Mouse (Mus musculus) CH12.LX (cell line): ENCODE measurements around the gene Lrrc75a. TPM values are rescaled to one million over a fixed set of nuclear protein-coding genes. Genes with fewer than 3 reads are reported as not detected.
A peak's percentile ranks its signal among the peaks of the same experiment; 100 is the strongest.

ENCODE experiments used
- DNase-seq: peaks from one replicate; pipeline ENCODE4 v3.0.0-alpha.2; 2013; ENCODE audit errors: extremely low read depth
- H3K27ac ChIP-seq: 2 replicates; pipeline ENCODE4 v1.5.1; 2012; ENCODE audit warnings: low read depth, mild to moderate bottlenecking, control low read depth, moderate library complexity; ENCODE audit not compliant: insufficient read depth
- H3K27me3 ChIP-seq: replicated peaks from 2 replicates; pipeline ENCODE3; 2012; ENCODE audit warnings: inconsistent platforms
- H3K36me3 ChIP-seq, 2 experiments: replicated peaks in 1 of 2; 2 replicates each; pipeline versions ENCODE3 to v1.6.1; 2012; ENCODE audit warnings: inconsistent platforms in 1 of 2, low read length in 1 of 2, mild to moderate bottlenecking in 1 of 2, mixed read lengths in 1 of 2, moderate library complexity in 1 of 2; ENCODE audit not compliant: control insufficient read depth in 1 of 2, insufficient read depth in 1 of 2
- H3K4me1 ChIP-seq, 2 experiments: 2 replicates each; pipeline ENCODE4 v1.6.1; 2012; ENCODE audit warnings: inconsistent platforms in 1 of 2, moderate library complexity in 1 of 2; ENCODE audit not compliant: insufficient read depth in 2 of 2, control insufficient read depth in 1 of 2
- H3K4me2 ChIP-seq: 2 replicates; pipeline ENCODE4 v1.6.1; 2012; ENCODE audit warnings: low read depth, mild to moderate bottlenecking, control low read depth; ENCODE audit not compliant: poor library complexity, insufficient read depth, severe bottlenecking
- H3K4me3 ChIP-seq, 3 experiments: fragments of 150-350 bp in 1 of 3; sonication (generic) in 1 of 3; replicated peaks in 1 of 3; 2 replicates each; pipeline versions ENCODE3 to v1.5.1; 2011 to 2012; ENCODE audit warnings: low read depth in 2 of 3, low read length in 2 of 3, mild to moderate bottlenecking in 2 of 3, moderate library complexity in 2 of 3, control low read depth in 1 of 3, improper control_type of control experiment in 1 of 3, inconsistent platforms in 1 of 3, mixed read lengths in 1 of 3; ENCODE audit not compliant: poor library complexity in 1 of 3
- H3K79me2 ChIP-seq: replicated peaks from 2 replicates; pipeline ENCODE4 v1.6.1; 2012; ENCODE audit warnings: mild to moderate bottlenecking, moderate library complexity; ENCODE audit not compliant: control insufficient read depth, poor library complexity, insufficient read depth, severe bottlenecking; ENCODE audit errors: extremely low read depth
- H3K9ac ChIP-seq: 2 replicates; pipeline ENCODE4 v1.6.1; 2012; ENCODE audit warnings: low read depth, mild to moderate bottlenecking, control low read depth, moderate library complexity; ENCODE audit not compliant: insufficient read depth
- H3K9me3 ChIP-seq: replicated peaks from 2 replicates; pipeline ENCODE3; 2012; ENCODE audit warnings: low read length, inconsistent platforms, mixed read lengths
- BHLHE40 ChIP-seq: IDR thresholded peaks from 2 replicates; pipeline ENCODE4 v1.6.1; 2011; ENCODE audit warnings: mild to moderate bottlenecking, low read depth, low read length, improper control_type of control experiment
- E2F4 ChIP-seq: IDR thresholded peaks from 2 replicates; pipeline ENCODE4 v1.6.1; 2011; ENCODE audit warnings: low read depth, low read length, improper control_type of control experiment; ENCODE audit not compliant: insufficient replicate concordance
- EP300 ChIP-seq: IDR thresholded peaks from 2 replicates; pipeline ENCODE4 v1.6.1; 2011; ENCODE audit warnings: low read length, improper control_type of control experiment
- GABPA ChIP-seq: IDR thresholded peaks from 2 replicates; pipeline ENCODE4 v1.6.1; 2012; ENCODE audit warnings: low read depth, low read length, improper control_type of control experiment, inconsistent platforms; ENCODE audit not compliant: insufficient replicate concordance
- HCFC1 ChIP-seq: IDR thresholded peaks from 2 replicates; pipeline ENCODE4 v1.6.1; 2012; ENCODE audit warnings: low read depth, mild to moderate bottlenecking, inconsistent platforms, low read length, improper control_type of control experiment
- IRF4 ChIP-seq: IDR thresholded peaks from 2 replicates; pipeline ENCODE4 v1.6.1; 2014; ENCODE audit warnings: low read depth, mild to moderate bottlenecking, inconsistent platforms, low read length, improper control_type of control experiment
- JUN ChIP-seq: IDR thresholded peaks from 2 replicates; pipeline ENCODE4 v1.6.1; 2011; ENCODE audit warnings: low read depth, mild to moderate bottlenecking, low read length, improper control_type of control experiment, moderate library complexity; ENCODE audit not compliant: insufficient read depth
- MAX ChIP-seq: IDR thresholded peaks from 2 replicates; pipeline ENCODE4 v1.6.1; 2011; ENCODE audit warnings: low read length, improper control_type of control experiment
- MEF2A ChIP-seq: IDR thresholded peaks from 2 replicates; pipeline ENCODE4 v1.6.1; 2014; ENCODE audit warnings: low read depth, mild to moderate bottlenecking, inconsistent platforms, low read length, improper control_type of control experiment, borderline replicate concordance
- MXI1 ChIP-seq: IDR thresholded peaks from 2 replicates; pipeline ENCODE4 v1.6.1; 2011; ENCODE audit warnings: mild to moderate bottlenecking, low read depth, low read length, improper control_type of control experiment
- NRF1 ChIP-seq: IDR thresholded peaks from 2 replicates; pipeline ENCODE4 v1.6.1; 2014; ENCODE audit warnings: low read depth, mild to moderate bottlenecking, inconsistent platforms, low read length, improper control_type of control experiment, moderate library complexity
- PAX5 ChIP-seq: IDR thresholded peaks from 2 replicates; pipeline ENCODE4 v1.6.1; 2012; ENCODE audit warnings: low read length, inconsistent platforms, mixed read lengths
- POLR2A ChIP-seq: IDR thresholded peaks from 2 replicates; pipeline ENCODE4 v1.6.1; 2011; ENCODE audit warnings: low read depth, mild to moderate bottlenecking, improper control_type of control experiment, low read length
- RAD21 ChIP-seq: IDR thresholded peaks from 2 replicates; pipeline ENCODE4 v1.6.1; 2011; ENCODE audit warnings: low read depth, mild to moderate bottlenecking, low read length, improper control_type of control experiment, moderate library complexity
- SMC3 ChIP-seq: IDR thresholded peaks from 2 replicates; pipeline ENCODE4 v1.6.1; 2011; ENCODE audit warnings: low read depth, low read length, improper control_type of control experiment
- TCF12 ChIP-seq: IDR thresholded peaks from 2 replicates; pipeline ENCODE4 v1.6.1; 2014; ENCODE audit warnings: low read depth, mild to moderate bottlenecking, inconsistent platforms, low read length, improper control_type of control experiment
- UBTF ChIP-seq: IDR thresholded peaks from 2 replicates; pipeline ENCODE4 v1.6.1; 2012; ENCODE audit warnings: low read depth, mild to moderate bottlenecking, inconsistent platforms, low read length, improper control_type of control experiment, moderate library complexity
- USF2 ChIP-seq: conservative IDR thresholded peaks from 2 replicates; pipeline ENCODE4 v1.6.1; 2011; ENCODE audit warnings: low read depth, low read length, improper control_type of control experiment
- ZC3H11A ChIP-seq: IDR thresholded peaks from 2 replicates; pipeline ENCODE4 v1.6.1; 2012; ENCODE audit warnings: low read depth, mild to moderate bottlenecking, inconsistent platforms, low read length, improper control_type of control experiment
- ZKSCAN1 ChIP-seq: IDR thresholded peaks from 2 replicates; pipeline ENCODE4 v1.6.1; 2012; ENCODE audit warnings: low read depth, inconsistent platforms, low read length, improper control_type of control experiment, borderline replicate concordance
- ZMIZ1 ChIP-seq: IDR thresholded peaks from 2 replicates; pipeline ENCODE4 v1.6.1; 2012; ENCODE audit warnings: low read depth, mild to moderate bottlenecking, inconsistent platforms, low read length, improper control_type of control experiment
- ZNF384 ChIP-seq: IDR thresholded peaks from 2 replicates; pipeline ENCODE4 v1.6.1; 2012; ENCODE audit warnings: low read depth, low read length, improper control_type of control experiment, inconsistent platforms
- dilution Hi-C: fragments of 300-500 bp; cut with MboI; formaldehyde crosslinking; loops from 2 replicates; pipeline ENCODE4 v1.14.3; 2020; ENCODE audit warnings: low sequenced_read_pairs; ENCODE audit not compliant: extremely low pct_unique_long_range_greater_than_20kb, extremely low pct_ligation_motif_present
- in situ Hi-C: fragments of 300-500 bp; cut with MboI; formaldehyde crosslinking; loops from 3 replicates; pipeline ENCODE4 v1.14.3; 2019; ENCODE audit warnings: low sequenced_read_pairs, low pct_ligation_motif_present, low pct_unique_long_range_greater_than_20kb, mixed read lengths
- polyA plus RNA-seq: library from polyadenylated mRNA; unstranded; fragments of >175 nt; gene quantifications from 2 replicates; pipeline ENCODE4 v1.2.1, GENCODE M21; 2012; ENCODE audit warnings: low read depth; ENCODE audit not compliant: insufficient read length
- total RNA-seq, 2 experiments: library from RNA; depleted of rRNA; stranded (reverse); fragments of 300-350 nt in 1 of 2; fragments of >200 nt in 1 of 2; gene quantifications; 2 replicates each; pipeline ENCODE4 v1.2.3; 2012 to 2014

Gene Lrrc75a
- total and polyA plus RNA-seq, 3 experiments, result 1.3 to 12.6 (median 1.8) TPM

DNA sequence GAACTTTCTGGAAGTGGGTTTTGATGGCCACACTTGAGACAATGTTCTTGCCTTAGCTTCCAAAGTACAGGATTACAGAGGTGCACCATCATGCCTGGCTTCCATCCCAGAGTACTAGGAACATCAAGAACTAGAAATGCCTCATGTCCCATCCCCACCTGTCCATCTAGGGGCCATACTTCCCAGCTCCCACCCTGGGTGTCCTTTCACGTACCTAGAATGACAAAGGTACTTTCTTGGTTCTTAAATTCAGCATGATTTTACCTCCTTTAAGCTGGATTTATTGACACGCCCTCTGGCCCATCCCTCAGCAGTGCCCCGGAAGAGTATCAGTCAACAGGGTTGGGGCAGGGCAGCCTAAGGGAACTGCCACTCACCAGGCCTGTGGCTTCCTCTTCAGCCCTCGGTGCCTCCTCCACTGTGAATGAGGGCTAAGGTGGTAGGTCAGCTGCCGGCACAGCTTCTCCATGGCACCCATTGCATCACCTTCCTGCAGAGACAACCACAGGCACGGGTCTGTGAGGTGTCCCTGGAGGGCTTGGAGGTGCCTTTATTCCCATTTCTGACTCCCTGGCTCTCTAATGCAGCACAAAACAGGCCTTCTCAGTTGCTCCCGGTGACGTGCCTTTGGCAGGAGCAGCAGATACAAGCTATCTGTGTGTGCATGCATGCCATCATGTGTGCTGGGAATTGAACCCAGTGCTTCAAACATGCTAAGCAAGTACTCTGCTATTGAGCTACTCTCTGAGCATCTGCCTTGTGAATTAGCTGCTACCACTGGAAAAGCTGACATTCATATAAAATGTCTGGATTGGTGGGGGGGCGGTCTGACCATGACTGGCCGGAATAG lies 39.3 kb downstream of the Lrrc75a start:
- H3K4me3 ChIP-seq, result no peak overlapping the region
- H3K4me2 ChIP-seq, result no peak overlapping the region
- no peak overlapping the region for H3K9ac ChIP-seq
- dilution Hi-C loops (no loop called here), in situ Hi-C loops (no loop called here)
- H3K9me3 ChIP-seq, result no peaks in the 10 kb centered on the region
- peak; percentile 60 for DNase-seq
- H3K27ac ChIP-seq, result 0 out of 2 replicates have a peak overlapping the region, but pooled peaks have one; percentile 9
- H3K79me2 ChIP-seq, result peaks cover 14% of the 10 kb centered on the region
- no peak for TF ChIP-seq MXI1
- no peak for TF ChIP-seq TCF12
- TF ChIP-seq BHLHE40, result 0 out of 2 replicates have a peak, but pooled peaks have one; percentile 11
- no peak for TF ChIP-seq ZNF384
- TF ChIP-seq RAD21, result no peak
- no peak for TF ChIP-seq USF2
- no peak for TF ChIP-seq ZKSCAN1
- no peak for TF ChIP-seq IRF4
- peak; percentile 42; the same call in 1 of the 2 replicates for TF ChIP-seq ZMIZ1
- H3K4me1 ChIP-seq, result peaks cover 14 to 46% of the 10 kb centered on the region in 2 experiments
- no peaks in the 10 kb centered on the region for H3K27me3 ChIP-seq
- H3K36me3 ChIP-seq, result peaks cover 39 to 68% of the 10 kb centered on the region in 2 experiments

DNA sequence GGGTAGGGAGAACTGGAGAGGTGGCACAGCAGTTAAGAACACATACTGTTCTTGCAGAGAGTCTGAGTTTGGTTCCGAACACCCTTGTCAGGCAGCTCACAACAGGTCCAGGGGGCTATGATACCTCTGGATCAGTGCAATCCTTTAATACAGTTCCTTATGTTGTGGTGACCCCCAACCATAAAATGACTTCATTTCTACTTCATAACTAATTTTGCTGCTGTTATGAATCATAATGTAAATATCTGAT lies 40.4 kb downstream of the Lrrc75a start:
- Histone ChIP-seq H3K9ac (no peak overlapping the region), H3K9me3 (no peaks in the 10 kb centered on the region), H3K79me2 (peaks cover 26% of the 10 kb centered on the region), H3K4me3 (no peak overlapping the region), H3K36me3 (peaks cover 48 to 76% of the 10 kb centered on the region in 2 experiments), H3K27me3 (no peaks in the 10 kb centered on the region), H3K4me1 (peaks cover 13 to 43% of the 10 kb centered on the region in 2 experiments), H3K27ac (no peak overlapping the region), H3K4me2 (no peak overlapping the region)
- no peak for DNase-seq
- TF ChIP-seq PAX5 (no peak), SMC3 (no peak), GABPA (no peak), ZC3H11A (no peak), MEF2A (no peak), NRF1 (no peak), POLR2A (no peak; the same call in 1 of the 2 replicates), UBTF (0 out of 2 replicates have a peak, but pooled peaks have one; percentile 10), E2F4 (no peak), HCFC1 (no peak), ZMIZ1 (no peak; the same call in 1 of the 2 replicates), JUN (no peak), EP300 (no peak), MAX (no peak), RAD21 (no peak), MXI1 (0 out of 2 replicates have a peak, but pooled peaks have one; percentile 29), ZNF384 (no peak)
- dilution Hi-C loops, result no loop called here
- in situ Hi-C loops, result no loop called here
